Mouse (Mus musculus) retina, postnatal 7 days (tissue): Measurements from ENCODE around the gene Xpnpep1.

Source experiments
- DNase-seq: peaks from one replicate; pipeline ENCODE4 v3.0.0-alpha.2; 2012; ENCODE audit warnings: low read depth, low spot score

The Xpnpep1 gene

GRCm38 (mm10) chr19:53040164-53041132, at the start of gene Xpnpep1:
Gene Xpnpep1 (minus strand): TSS chr19:53040214.
- DNase-seq = no peak

GRCm38 (mm10) chr19:53087268-53088143, 47.5 kb upstream of the Xpnpep1 start:
- DNase-seq = no peak

GRCm38 (mm10) chr19:53086861-53087260, 46.8 kb upstream of the Xpnpep1 start:
- DNase-seq = no peak

GRCm38 (mm10) chr19:53084735-53085134, 44.7 kb upstream of the Xpnpep1 start:
- DNase-seq = no peak

GRCm38 (mm10) chr19:53082862-53083261, 42.8 kb upstream of the Xpnpep1 start:
- DNase-seq = no peak

GRCm38 (mm10) chr19:53081339-53081738, 41.3 kb upstream of the Xpnpep1 start:
- no peak for DNase-seq

GRCm38 (mm10) chr19:53080921-53081320, 40.9 kb upstream of the Xpnpep1 start:
- DNase-seq = no peak

GRCm38 (mm10) chr19:53080487-53080886, 40.5 kb upstream of the Xpnpep1 start:
- no peak for DNase-seq

GRCm38 (mm10) chr19:53080026-53080425, 40.0 kb upstream of the Xpnpep1 start:
- no peak for DNase-seq

GRCm38 (mm10) chr19:53078271-53079085, 38.5 kb upstream of the Xpnpep1 start:
- no peak for DNase-seq

- no peak for DNase-seq
These were observed 37.3 kb upstream of the Xpnpep1 start for GRCm38 (mm10) chr19:53077278-53077677.

- DNase-seq = no peak
These were observed 36.4 kb upstream of the Xpnpep1 start for GRCm38 (mm10) chr19:53076238-53076981.

- no peak for DNase-seq
These were observed 35.9 kb upstream of the Xpnpep1 start for GRCm38 (mm10) chr19:53075896-53076237.

- no peak for DNase-seq
These were observed 35.1 kb upstream of the Xpnpep1 start for GRCm38 (mm10) chr19:53074899-53075722.

- no peak for DNase-seq
These were observed 33.5 kb upstream of the Xpnpep1 start for GRCm38 (mm10) chr19:53073521-53073920.

- no peak for DNase-seq
These were observed 32.4 kb upstream of the Xpnpep1 start for GRCm38 (mm10) chr19:53072406-53072805.

- DNase-seq = no peak
These were observed 31.6 kb upstream of the Xpnpep1 start for GRCm38 (mm10) chr19:53071651-53072050.

GRCm38 (mm10) chr19:53070870-53071269, 30.9 kb upstream of the Xpnpep1 start:
- DNase-seq = no peak

- no peak for DNase-seq
These were observed 29.4 kb upstream of the Xpnpep1 start for GRCm38 (mm10) chr19:53069451-53069850.

- no peak for DNase-seq
These were observed 26.9 kb upstream of the Xpnpep1 start for GRCm38 (mm10) chr19:53066934-53067333.
